Mouse (Mus musculus) kidney, adult 10 weeks (tissue): Measurements from ENCODE around the gene Cdk10. TPM values are rescaled to one million over a fixed set of nuclear protein-coding genes. Genes with fewer than 3 reads are reported as not detected.

ENCODE experiments used
- polyA plus RNA-seq: library from polyadenylated mRNA; stranded (reverse); fragments of 350-450 nt; fragmentation: Illumina TruSeq; extraction: RNeasy Lipid Tissue Mini Kit (QIAGEN cat#74804); gene quantifications from one replicate; pipeline ENCODE4 v1.2.3, GENCODE M21; 2014; ENCODE audit warnings: low read depth, low replicate concordance

The Cdk10 gene
- 1.2 TPM for polyA plus RNA-seq

GRCm38 (mm10) chr8:123224278-123225266 lies at the start of gene Cdk10:
TSS of gene Cdk10 (plus strand) at chr8:123224842.

GRCm38 (mm10) chr8:123185566-123186409 lies 38.9 kb upstream of the Cdk10 start, which contains the start of gene Dpep1:
TSS of gene Dpep1 (plus strand) at chr8:123186242.

GRCm38 (mm10) chr8:123212321-123213117 lies 12.1 kb upstream of the Cdk10 start, which contains the start of the genes Chmp1a and Spata33:
TSS of gene Chmp1a (minus strand) at chr8:123212763.
TSS of gene Spata33 (plus strand) at chr8:123212832.

GRCm38 (mm10) chr8:123235520-123236497 lies 11.2 kb downstream of the Cdk10 start, which contains the start of gene Spata2l:
TSS of gene Spata2l (minus strand) at chr8:123236233.

GRCm38 (mm10) chr8:123254099-123254885 lies 29.6 kb downstream of the Cdk10 start, which contains the start of the genes Zfp276 and Vps9d1:
TSS of gene Zfp276 (plus strand) at chr8:123254195.
TSS of gene Vps9d1 (minus strand) at chr8:123254348.

Other genes starting within 250 kb of the Cdk10 start
- gene Ankrd11, start 182.6 kb upstream of the Cdk10 start, polyA plus RNA-seq = 31.1 TPM
- gene Spg7, start 161.9 kb upstream of the Cdk10 start, polyA plus RNA-seq = 25.1 TPM
- 31.0 TPM for gene Rpl13, start 122.5 kb upstream of the Cdk10 start, polyA plus RNA-seq
- gene Cpne7, start 107.5 kb upstream of the Cdk10 start, polyA plus RNA-seq = not detected
- gene Sult5a1, start 66.5 kb upstream of the Cdk10 start, polyA plus RNA-seq = not detected
- gene Dpep1, start 38.6 kb upstream of the Cdk10 start, polyA plus RNA-seq = 30.5 TPM
- 5.1 TPM for gene Chmp1a, start 12.1 kb upstream of the Cdk10 start, polyA plus RNA-seq
- gene Spata33, start 12.0 kb upstream of the Cdk10 start, polyA plus RNA-seq = 2.0 TPM
- gene Spata2l, start 11.4 kb downstream of the Cdk10 start, polyA plus RNA-seq = 0.49 TPM
- 1.5 TPM for gene Zfp276, start 29.4 kb downstream of the Cdk10 start, polyA plus RNA-seq
- gene Vps9d1, start 29.5 kb downstream of the Cdk10 start, polyA plus RNA-seq = 1.2 TPM
- gene Fanca, start 93.7 kb downstream of the Cdk10 start, polyA plus RNA-seq = 0.32 TPM
- gene Spire2, start 107.9 kb downstream of the Cdk10 start, polyA plus RNA-seq = not detected
- gene Tcf25, start 148.9 kb downstream of the Cdk10 start, polyA plus RNA-seq = 183 TPM
- not detected for gene Mc1r, start 182.3 kb downstream of the Cdk10 start, polyA plus RNA-seq
- gene Tubb3, start 186.6 kb downstream of the Cdk10 start, polyA plus RNA-seq = not detected
- gene Def8, start 198.7 kb downstream of the Cdk10 start, polyA plus RNA-seq = 10.8 TPM